Mouse (Mus musculus): Measurements from ENCODE around the gene Pars2. TPM values are rescaled to one million over a fixed set of nuclear protein-coding genes. Genes with fewer than 3 reads are reported as not detected.

Pars2 gene
- 2.3 TPM in 1 of 2 replicates, not detected in the other for polyA plus RNA-seq (2012; ENCODE audit: insufficient read depth, low replicate concordance)

- no peaks in the 10 kb centered on the region for H3K9me3 ChIP-seq
- H3K4me1 ChIP-seq, result peaks cover 21% of the 10 kb centered on the region
- H3K27me3 ChIP-seq (replicated peaks), result peaks cover 8% of the 10 kb centered on the region
- TF ChIP-seq FLI1 (IDR thresholded peaks at IDR 0.05; ENCODE audit: low read length), result peak; percentile 57; the same call in 1 of the 2 replicates
- no peak for TF ChIP-seq GATA1 (IDR thresholded peaks at IDR 0.05; ENCODE audit: borderline replicate concordance, low read length)
- H3K4me3 ChIP-seq (replicated peaks), result peak within 1 kb of the TSS; percentile 99
- H3K36me3 ChIP-seq (replicated peaks; ENCODE audit: low read length), result peaks cover 32% of the 10 kb centered on the region
These were observed at the start of gene Pars2 for GRCm38 (mm10) chr4:106650833-106651527. Gene Pars2 (plus strand): TSS chr4:106651069.

GRCm38 (mm10) chr4:106606639-106607554 is 44.0 kb upstream of the Pars2 start:
- Histone ChIP-seq H3K27me3 (replicated peaks) (peaks cover 26% of the 10 kb centered on the region), H3K9me3 (peaks cover 42% of the 10 kb centered on the region), H3K4me1 (peaks cover 16% of the 10 kb centered on the region), H3K36me3 (replicated peaks; ENCODE audit: low read length) (no peaks in the 10 kb centered on the region), H3K4me3 (replicated peaks) (no peak overlapping the region)
- TF ChIP-seq FLI1 (IDR thresholded peaks at IDR 0.05; ENCODE audit: low read length), result no peak
- no peak for TF ChIP-seq GATA1 (IDR thresholded peaks at IDR 0.05; ENCODE audit: borderline replicate concordance, low read length)

GRCm38 (mm10) chr4:106607905-106608304 is 43.0 kb upstream of the Pars2 start:
- peaks cover 34% of the 10 kb centered on the region for H3K9me3 ChIP-seq
- H3K36me3 ChIP-seq (replicated peaks; ENCODE audit: low read length), result no peaks in the 10 kb centered on the region
- H3K4me1 ChIP-seq, result peaks cover 19% of the 10 kb centered on the region
- TF ChIP-seq GATA1 (IDR thresholded peaks at IDR 0.05; ENCODE audit: borderline replicate concordance, low read length) (no peak), FLI1 (IDR thresholded peaks at IDR 0.05; ENCODE audit: low read length) (no peak)
- H3K4me3 ChIP-seq (replicated peaks), result no peak overlapping the region
- peaks cover 26% of the 10 kb centered on the region for H3K27me3 ChIP-seq (replicated peaks)

GRCm38 (mm10) chr4:106613105-106613504 is 37.8 kb upstream of the Pars2 start:
- Histone ChIP-seq H3K4me1 (peaks cover 59% of the 10 kb centered on the region), H3K4me3 (replicated peaks) (no peak overlapping the region), H3K36me3 (replicated peaks; ENCODE audit: low read length) (no peaks in the 10 kb centered on the region), H3K9me3 (peaks cover 26% of the 10 kb centered on the region), H3K27me3 (replicated peaks) (peaks cover 22% of the 10 kb centered on the region)
- TF ChIP-seq FLI1 (IDR thresholded peaks at IDR 0.05; ENCODE audit: low read length), result no peak
- TF ChIP-seq GATA1 (IDR thresholded peaks at IDR 0.05; ENCODE audit: borderline replicate concordance, low read length), result no peak

- H3K4me3 ChIP-seq (replicated peaks), result peak overlapping the region; percentile 76
These were observed 37.3 kb upstream of the Pars2 start for GRCm38 (mm10) chr4:106613560-106613959.

GRCm38 (mm10) chr4:106614180-106614797 is 36.6 kb upstream of the Pars2 start:
- peaks cover 27% of the 10 kb centered on the region for H3K27me3 ChIP-seq (replicated peaks)
- TF ChIP-seq FLI1 (IDR thresholded peaks at IDR 0.05; ENCODE audit: low read length), result no peak
- TF ChIP-seq GATA1 (IDR thresholded peaks at IDR 0.05; ENCODE audit: borderline replicate concordance, low read length), result no peak
- H3K9me3 ChIP-seq, result peaks cover 21% of the 10 kb centered on the region
- H3K36me3 ChIP-seq (replicated peaks; ENCODE audit: low read length), result no peaks in the 10 kb centered on the region
- H3K4me3 ChIP-seq (replicated peaks), result peak overlapping the region; percentile 76
- peaks cover 59% of the 10 kb centered on the region for H3K4me1 ChIP-seq

More at GRCm38 (mm10) chr4:106613560-106613959, 37.3 kb upstream of the Pars2 start:
- H3K9me3 ChIP-seq, result peaks cover 21% of the 10 kb centered on the region
- no peak for TF ChIP-seq GATA1 (IDR thresholded peaks at IDR 0.05; ENCODE audit: borderline replicate concordance, low read length)
- no peak for TF ChIP-seq FLI1 (IDR thresholded peaks at IDR 0.05; ENCODE audit: low read length)
- H3K27me3 ChIP-seq (replicated peaks), result peaks cover 22% of the 10 kb centered on the region
- H3K36me3 ChIP-seq (replicated peaks; ENCODE audit: low read length), result no peaks in the 10 kb centered on the region
- H3K4me1 ChIP-seq, result peaks cover 59% of the 10 kb centered on the region

- Histone ChIP-seq H3K4me3 (replicated peaks) (no peak overlapping the region), H3K36me3 (replicated peaks; ENCODE audit: low read length) (no peaks in the 10 kb centered on the region), H3K4me1 (peaks cover 57% of the 10 kb centered on the region), H3K27me3 (replicated peaks) (peaks cover 29% of the 10 kb centered on the region), H3K9me3 (peaks cover 19% of the 10 kb centered on the region)
- TF ChIP-seq FLI1 (IDR thresholded peaks at IDR 0.05; ENCODE audit: low read length), result no peak
- TF ChIP-seq GATA1 (IDR thresholded peaks at IDR 0.05; ENCODE audit: borderline replicate concordance, low read length), result no peak
These were observed 36.0 kb upstream of the Pars2 start for GRCm38 (mm10) chr4:106614881-106615280.

- H3K4me3 ChIP-seq (replicated peaks), result no peak overlapping the region
- no peaks in the 10 kb centered on the region for H3K36me3 ChIP-seq (replicated peaks; ENCODE audit: low read length)
- TF ChIP-seq FLI1 (IDR thresholded peaks at IDR 0.05; ENCODE audit: low read length) (no peak), GATA1 (IDR thresholded peaks at IDR 0.05; ENCODE audit: borderline replicate concordance, low read length) (no peak)
- peaks cover 25% of the 10 kb centered on the region for H3K27me3 ChIP-seq (replicated peaks)
- H3K9me3 ChIP-seq, result peaks cover 12% of the 10 kb centered on the region
- peaks cover 50% of the 10 kb centered on the region for H3K4me1 ChIP-seq
These were observed 35.2 kb upstream of the Pars2 start for GRCm38 (mm10) chr4:106615637-106616036.

- peaks cover 24% of the 10 kb centered on the region for H3K27me3 ChIP-seq (replicated peaks)
- peaks cover 50% of the 10 kb centered on the region for H3K4me1 ChIP-seq
- H3K36me3 ChIP-seq (replicated peaks; ENCODE audit: low read length), result no peaks in the 10 kb centered on the region
- no peaks in the 10 kb centered on the region for H3K9me3 ChIP-seq
- no peak for TF ChIP-seq GATA1 (IDR thresholded peaks at IDR 0.05; ENCODE audit: borderline replicate concordance, low read length)
- TF ChIP-seq FLI1 (IDR thresholded peaks at IDR 0.05; ENCODE audit: low read length), result no peak
- H3K4me3 ChIP-seq (replicated peaks), result peak within 1 kb of the TSS; percentile 90
These were observed 33.8 kb upstream of the Pars2 start, which contains the start of gene Lexm for GRCm38 (mm10) chr4:106617056-106617455. Gene Lexm (minus strand): TSS chr4:106617241.
